Mouse (Mus musculus) lung, postnatal 14 days (tissue): ENCODE data around the gene Celf5.

Experiments
- DNase-seq: peaks from one replicate; pipeline ENCODE4 v3.0.0; 2021

Celf5 gene

DNA sequence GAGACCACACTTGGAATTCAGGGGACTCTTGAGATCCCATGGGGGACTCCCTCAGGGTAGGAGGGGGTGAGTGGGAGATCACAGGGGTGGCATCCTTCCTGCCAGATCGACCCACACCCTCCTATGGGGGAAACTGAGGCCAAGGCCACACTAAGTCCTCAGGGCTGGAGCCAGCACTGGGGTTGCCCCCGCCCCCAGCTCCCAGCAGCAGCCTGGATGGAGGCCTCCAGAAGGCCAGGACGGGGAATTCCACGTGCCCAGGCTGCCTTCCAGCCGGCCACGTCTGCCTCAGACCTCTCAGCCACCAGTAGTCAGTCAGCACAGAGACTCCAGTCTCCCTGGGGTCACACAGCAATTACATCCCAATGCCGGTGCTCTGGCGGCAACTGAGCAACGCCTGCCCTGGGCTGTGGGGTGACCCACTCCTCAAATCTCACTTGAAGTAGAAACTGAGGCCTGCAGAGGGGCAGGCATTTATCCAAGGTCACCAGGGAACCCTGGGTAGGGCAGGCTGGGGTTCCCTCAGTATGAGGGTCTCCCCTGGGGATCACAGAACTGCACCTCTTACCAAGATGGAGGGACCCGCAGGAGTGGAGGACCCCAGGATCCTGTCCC, 57.2 kb downstream of the Celf5 start:
- peak; percentile 16 for DNase-seq

GRCm38 (mm10) chr10:81424246-81425051, 58.1 kb downstream of the Celf5 start:
- peak; percentile 46 for DNase-seq

DNA sequence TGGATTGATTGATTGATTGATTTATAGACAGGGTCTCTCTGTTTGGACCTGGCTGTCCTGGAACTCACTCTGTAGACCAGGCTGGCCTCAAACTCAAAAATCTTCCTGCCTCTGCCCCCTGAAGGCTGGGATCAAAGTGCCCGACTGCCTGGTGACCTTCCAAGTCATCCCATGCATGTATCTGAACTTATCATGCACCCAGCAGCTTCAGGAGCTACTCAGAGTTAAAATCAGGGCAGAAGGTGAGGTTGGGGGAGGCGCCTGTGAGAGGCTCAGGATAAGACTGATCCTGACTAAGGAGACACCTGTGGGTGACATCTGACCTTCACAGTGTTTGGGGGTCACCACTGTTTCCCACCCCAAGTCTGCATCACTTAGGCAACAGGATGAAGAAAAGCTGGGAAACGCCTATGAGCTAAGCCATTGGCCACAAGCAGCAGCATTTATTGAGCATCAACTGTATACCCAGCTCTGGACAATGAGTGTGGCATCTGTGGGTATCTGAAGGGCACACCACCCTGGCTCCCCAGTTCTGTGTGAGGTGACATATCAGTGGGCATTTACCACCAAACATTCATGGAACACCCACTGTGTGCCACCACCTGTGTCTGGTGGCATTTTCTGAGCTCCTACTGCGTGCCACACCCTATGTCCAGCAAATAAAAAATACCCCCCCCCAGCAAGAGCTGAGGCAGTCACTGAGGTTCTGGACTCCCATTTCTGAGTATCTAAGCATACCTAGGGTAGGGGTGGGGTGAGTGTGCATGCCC, 58.8 kb downstream of the Celf5 start:
- no peak for DNase-seq

GRCm38 (mm10) chr10:81422661-81423217, 59.8 kb downstream of the Celf5 start:
- DNase-seq: no peak

- DNase-seq: peak; percentile 27
Measured at GRCm38 (mm10) chr10:81422191-81422590, 60.3 kb downstream of the Celf5 start.

- peak; percentile 1 for DNase-seq
Measured at GRCm38 (mm10) chr10:81421797-81422100, 60.8 kb downstream of the Celf5 start.

DNA sequence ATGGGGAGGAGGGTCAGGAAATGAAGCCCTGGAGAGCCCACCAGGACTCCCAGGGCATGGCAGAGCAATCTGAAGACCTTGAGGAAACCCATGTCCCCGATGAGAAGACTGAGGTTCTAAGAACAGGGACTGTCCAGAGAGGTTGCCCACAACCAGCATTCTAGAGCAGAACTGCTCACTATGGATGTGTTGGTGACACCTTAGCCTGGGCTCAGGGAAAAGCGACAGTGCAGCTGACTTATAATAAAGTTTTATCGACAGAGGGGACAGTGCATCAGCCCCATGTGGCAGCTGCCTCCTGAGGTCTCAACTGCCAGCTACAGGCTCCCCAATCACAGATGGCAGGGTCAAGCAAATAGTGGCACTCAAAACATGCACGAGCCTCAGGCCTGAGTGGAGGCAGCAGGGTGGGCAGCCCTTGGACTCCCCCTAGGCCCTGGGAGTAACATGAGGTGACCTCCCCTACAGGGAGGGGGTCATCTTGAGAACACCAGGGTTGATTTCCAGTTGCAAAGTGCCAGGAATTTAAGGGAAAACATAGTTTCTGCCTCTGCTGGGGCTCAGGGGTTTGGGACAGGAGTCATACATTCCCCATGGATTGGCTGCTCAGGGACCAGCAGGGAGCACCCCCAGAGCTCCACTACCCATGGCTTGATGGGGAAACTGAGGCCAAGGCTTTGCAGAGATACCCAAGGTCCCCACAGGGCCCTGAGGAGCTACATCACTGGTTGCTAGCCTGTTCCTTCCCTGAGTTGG, 61.3 kb downstream of the Celf5 start:
- DNase-seq: peak; percentile 0

DNA sequence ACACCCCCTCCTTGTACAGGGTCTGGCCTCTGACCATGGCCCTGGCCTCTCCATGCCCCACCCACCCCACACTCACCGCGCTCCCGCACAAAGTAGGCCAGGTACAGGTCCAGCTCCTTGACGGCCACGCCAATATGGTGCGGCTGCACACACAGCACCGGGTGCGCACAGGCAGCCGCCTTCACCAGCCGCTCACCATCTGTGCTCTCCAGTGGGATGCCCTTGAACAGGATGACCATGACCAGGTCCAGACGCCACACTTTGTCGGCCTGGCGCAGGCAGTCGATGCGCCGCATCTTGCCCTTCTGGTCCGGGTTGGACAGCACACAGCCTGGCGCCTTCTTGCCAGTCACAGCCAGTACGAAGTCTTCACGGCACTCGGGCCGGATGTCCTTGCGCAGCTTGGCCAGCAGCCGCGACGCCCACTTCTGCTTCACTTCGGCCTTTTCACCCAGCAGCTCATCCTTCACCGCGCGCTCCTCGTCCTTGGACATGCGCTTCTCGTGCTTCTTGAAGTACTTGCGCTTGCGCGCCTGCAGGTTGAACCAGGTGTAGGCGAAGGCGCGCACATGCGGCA, 62.2 kb downstream of the Celf5 start:
- DNase-seq: peak; percentile 45

DNA sequence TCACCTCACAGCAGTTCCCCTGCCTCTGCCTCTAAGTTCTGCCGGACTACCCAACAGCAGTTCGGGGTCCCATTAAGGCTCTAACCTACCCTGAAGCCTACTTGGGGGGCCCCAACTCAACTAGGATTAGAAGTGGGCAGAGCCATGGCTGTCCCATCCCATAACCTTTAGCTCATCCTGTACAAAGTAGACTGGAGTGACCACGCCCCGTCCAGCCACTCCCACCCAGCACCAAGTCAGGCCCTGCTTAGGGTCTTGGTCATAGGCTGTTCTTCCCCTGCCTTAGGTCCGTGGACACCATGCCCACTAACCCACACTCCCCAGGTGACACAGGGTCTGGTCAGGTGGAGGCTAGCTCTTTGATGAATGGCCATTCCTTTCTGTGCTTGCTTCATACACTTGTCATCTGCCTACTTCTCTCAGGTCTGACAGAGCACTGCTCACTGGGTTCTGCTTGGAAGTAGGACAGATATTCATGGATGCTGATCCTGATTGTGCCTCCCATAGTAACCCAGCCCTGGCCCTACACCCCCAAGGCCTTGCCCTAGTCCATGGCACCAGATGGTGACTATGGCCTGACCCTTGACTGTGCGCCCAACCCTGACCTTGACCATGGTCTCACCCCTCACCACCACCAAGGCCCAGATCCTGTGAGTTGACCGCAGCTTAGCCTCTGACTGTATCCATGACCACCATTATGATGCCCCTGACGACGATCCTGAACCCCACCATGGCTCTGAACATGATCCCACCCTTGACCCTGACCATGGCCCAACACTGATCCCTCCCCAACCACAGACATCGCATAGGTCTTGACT, 63.2 kb downstream of the Celf5 start:
- DNase-seq: no peak

DNA sequence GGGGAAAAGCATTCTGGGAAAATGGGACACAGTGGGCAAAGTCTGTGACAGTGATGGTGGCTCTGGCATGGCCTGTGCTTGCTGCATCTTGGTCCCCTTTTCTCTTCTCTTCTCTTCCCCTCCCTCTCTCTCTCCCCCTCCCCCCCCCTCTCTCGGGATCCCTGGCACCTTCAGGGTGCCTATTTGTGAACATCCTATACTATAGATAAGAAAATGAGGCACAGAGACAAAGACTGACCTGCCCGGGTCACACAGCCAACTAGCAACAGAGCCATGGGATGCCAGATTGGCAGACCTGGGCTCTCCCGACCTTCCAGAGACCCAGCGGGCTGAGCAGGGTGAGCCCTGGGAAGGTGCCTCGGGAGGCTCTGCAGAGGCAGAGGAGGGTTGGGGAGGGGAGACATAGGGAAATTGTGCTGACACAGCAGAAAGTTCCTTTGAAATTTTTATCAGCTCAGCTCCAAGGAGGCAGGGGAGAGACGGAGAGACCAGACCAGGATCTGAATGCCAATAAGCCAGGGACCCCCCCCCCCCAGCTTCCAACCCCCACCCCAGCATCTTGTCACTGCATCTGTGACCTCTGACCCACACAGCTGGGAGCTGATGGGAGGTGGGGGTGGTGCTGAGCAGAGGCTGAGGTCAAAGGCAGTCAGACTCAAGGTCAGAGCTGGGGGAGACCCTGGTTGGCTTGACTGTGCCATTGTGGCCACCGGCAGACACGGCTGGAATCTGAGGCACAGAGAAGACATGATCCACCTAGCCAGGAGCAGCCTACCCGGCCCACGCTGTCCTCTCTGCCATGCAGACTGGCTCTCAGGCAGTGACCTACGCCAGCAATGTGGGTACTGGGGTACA, 64.1 kb downstream of the Celf5 start:
- DNase-seq: no peak

GRCm38 (mm10) chr10:81417227-81418215, 65.0 kb downstream of the Celf5 start:
- no peak for DNase-seq

DNA sequence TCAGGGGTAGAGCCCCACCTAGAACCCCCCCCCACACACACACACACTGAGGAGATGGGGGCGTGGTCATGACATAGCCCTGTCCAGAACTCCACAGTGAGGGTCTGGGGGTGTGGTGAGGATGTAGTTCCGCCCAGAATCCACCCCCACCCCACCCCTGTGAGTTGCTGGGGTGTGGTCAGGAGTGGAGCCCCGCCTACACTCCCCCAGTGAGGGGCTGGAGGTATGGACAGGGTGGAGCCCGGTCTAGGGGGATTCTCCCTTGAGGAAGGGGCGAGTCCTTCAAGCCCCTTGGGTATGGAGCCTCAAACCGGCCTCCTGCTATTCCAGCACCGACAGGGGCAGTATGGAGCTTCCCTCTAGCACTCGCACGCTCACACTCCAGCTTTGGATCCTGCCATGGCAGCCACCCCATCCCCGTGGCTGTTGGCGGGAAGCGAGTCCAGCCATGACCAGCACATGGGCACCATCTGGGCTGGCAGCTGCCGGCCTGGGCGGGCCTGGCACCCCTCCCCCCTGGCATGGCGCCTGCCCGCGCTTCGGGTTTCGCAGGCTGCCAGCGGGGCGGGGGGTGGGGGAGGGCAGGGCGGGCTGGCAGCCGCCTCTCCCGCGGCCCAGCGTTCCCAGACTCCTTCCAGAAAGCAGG, 65.8 kb downstream of the Celf5 start:
- peak; percentile 83 for DNase-seq

- DNase-seq: no peak
Measured at GRCm38 (mm10) chr10:81415549-81416310, 66.8 kb downstream of the Celf5 start.

DNA sequence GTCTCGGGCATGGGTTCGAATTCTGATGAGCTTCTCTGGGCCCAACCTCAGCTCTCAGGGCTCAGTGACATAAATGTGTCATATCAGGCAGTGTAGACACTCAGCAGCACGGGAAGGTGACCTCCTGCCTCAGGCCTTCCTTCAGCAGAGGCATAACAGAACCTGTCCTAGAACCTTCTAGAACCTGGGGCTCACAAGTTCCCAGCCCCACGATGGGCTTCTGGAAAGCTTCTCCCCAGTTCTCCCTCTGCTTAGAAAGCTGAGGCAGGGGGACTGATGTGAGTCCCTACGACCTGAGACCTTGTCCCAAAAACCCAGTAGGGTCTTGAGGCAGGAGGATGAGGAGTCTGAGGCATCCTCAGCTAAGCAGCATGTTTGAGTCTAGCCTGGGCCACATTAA, 67.4 kb downstream of the Celf5 start:
- no peak for DNase-seq

DNA sequence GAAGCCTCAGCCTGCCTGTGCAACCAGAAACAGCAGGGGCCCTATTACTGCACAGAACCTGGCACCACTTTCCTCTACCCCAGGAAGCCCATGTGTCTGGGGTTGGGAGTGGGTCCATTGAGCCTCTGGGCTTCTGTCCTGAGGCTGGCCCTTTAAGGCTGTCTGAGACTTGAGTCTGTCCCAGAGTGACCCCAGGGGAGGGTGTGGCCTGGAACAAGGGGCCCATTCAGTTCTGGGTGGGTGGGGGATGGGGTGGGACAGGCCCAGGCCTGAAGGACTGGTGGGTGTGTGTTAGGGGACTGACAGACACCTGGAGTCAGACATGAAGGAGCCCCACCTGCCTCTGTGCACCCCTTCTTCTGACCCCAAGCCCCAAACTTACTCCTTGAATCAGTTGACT, 67.8 kb downstream of the Celf5 start:
- peak; percentile 63 for DNase-seq

GRCm38 (mm10) chr10:81413310-81414261, 68.9 kb downstream of the Celf5 start:
- DNase-seq: peak; percentile 95
